Mouse (Mus musculus) layer of hippocampus, adult 9-10 months (tissue): ENCODE data around the gene Zfp846.
A peak's percentile ranks its signal among the peaks of the same experiment; 100 is the strongest.

Experiments used
- DNase-seq: peaks from one replicate; pipeline ENCODE4 v3.0.0; 2022; ENCODE audit warnings: low spot score

Gene Zfp846

GRCm38 (mm10) chr9:20636790-20637189 is 55.7 kb downstream of the Zfp846 start:
- no peak for DNase-seq

DNA sequence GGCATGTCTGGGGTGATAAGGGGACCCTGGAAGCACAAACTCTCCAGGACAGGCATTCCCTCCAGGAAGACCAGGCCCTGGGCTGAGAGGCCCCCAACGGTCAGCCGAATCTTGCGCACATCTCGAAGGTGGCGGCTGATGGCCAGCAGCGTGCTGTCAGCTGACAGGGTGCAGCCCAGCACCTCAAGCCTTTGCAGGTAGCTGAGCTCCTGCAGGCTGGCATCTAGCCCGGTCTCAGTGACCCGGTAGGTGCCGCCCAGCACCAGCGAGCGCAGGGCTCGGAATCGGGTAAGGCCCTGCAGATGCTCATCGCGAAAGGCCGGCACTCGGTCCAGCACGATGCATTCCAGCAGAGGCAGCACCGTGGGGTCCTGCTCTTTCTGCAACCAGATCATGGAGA is 57.5 kb downstream of the Zfp846 start:
- DNase-seq, result no peak

GRCm38 (mm10) chr9:20639486-20639885 is 58.4 kb downstream of the Zfp846 start:
- no peak for DNase-seq

DNA sequence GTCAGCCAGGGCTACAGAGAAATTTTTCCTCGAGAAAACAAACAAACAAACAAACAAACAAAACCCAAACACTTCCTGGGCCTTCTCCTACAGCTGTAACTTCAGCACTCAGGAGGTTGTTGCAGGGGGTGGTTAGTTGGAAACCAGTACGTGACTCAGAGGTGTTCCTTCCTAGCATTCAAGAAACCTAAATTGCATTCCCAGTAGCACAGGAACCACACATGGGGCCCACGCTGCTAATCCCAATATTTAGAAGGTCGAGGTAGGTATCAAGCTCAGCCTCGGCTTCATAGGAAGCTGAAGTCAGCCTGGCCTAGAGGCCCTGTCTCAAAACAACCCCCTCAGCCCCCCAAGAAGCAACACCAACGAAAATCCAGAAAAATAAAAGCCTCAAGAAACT is 60.4 kb downstream of the Zfp846 start:
- no peak for DNase-seq

DNA sequence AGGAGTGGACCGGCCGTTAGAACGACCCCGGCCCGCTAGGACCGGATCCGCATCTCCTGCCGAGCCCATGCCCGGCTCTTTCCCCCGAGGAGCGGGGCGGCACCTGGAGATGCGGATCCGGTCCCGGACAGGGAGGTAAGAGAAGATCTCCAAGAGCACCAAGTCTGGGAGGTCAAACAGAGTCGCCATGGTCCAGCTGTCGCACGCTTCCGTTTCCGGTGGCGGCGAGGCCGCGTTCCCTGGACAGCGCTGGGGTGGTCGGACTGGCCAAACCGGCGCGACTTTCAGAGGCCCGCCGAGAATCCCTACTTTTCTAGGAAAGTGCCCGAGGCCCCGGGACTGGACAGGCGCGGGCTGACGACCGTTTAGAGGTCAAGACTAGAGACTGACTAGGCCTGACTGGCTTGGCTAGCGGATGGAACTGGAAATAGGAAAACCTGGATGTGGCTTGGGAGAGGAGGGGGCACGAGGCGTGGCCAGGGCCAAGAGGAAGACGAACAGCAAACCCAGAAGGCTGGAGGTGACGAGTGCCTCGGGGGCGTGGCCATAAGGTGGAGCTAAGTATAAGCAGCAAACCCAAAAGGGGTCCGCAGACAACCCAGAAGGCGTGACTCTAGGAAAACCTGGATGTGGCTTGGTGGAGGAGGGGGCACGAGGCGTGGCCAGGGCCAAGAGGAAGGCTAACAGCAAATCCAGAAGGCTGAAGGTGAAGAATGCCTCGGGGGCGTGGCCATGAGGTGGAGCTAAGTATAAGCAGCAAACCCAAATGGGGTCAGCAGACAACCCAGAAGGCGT is 61.2 kb downstream of the Zfp846 start, which contains the start of gene Ubl5:
Ubl5 (plus strand) TSS at position 778 of the 795 bp plus-strand sequence.
- DNase-seq, result no peak

GRCm38 (mm10) chr9:20642896-20643466 is 61.9 kb downstream of the Zfp846 start:
- no peak for DNase-seq

DNA sequence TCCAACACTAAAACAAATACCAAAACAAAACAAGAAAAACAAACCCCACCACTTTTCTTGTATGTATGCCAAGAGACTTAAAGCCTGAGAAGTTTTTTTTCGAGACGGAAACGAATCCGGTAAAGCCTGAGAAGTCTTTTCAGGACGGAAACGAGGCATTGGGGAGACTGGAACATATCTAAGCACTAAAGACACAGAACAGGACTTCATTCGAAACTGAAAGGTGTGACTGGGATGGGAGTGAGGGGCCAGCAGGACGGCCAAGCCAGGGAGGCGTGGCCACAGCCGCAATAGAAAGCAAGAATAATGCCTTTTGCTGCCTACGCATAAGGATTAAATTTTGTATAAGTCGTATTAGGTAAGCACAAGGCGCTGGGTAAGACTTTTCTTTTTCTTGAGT is 62.7 kb downstream of the Zfp846 start:
- no peak for DNase-seq

DNA sequence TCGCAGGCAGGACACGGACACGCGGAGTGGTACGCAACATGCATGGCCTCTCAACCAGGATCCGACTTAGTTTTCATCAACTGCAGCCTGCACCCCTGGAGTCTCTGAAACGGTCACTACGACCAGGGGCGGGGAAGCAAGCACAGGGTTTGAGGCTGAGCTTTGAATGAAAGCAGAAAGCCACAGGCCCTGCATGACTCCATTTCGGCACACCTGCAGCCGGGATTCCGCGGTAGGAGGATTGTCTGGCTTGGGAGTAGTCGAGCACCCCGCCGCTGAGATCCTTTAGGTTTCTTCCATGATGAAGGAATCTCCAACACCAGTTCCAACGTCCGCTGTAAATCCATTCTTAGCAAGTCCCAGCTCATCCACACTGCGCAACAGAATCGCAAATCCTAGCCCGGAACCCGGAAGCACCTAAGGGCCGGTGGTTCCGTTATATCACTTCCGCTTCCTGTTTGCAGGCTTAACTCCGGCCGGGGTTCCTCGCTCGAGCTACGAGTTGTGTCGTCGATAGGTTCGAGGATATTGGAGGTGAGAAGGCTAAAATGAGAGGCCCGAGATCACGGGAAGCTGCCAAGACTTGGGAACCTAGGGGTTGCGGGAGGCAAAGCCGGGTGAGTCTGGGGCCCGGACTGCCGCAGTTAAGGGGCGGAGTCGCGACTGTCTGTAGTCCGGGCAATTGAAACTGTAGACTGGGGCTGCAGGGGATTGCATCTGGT is 63.4 kb downstream of the Zfp846 start, which contains the start of gene Fbxl12:
Fbxl12 (minus strand) TSS at position 408 of the 722 bp plus-strand sequence.
- DNase-seq, result no peak

DNA sequence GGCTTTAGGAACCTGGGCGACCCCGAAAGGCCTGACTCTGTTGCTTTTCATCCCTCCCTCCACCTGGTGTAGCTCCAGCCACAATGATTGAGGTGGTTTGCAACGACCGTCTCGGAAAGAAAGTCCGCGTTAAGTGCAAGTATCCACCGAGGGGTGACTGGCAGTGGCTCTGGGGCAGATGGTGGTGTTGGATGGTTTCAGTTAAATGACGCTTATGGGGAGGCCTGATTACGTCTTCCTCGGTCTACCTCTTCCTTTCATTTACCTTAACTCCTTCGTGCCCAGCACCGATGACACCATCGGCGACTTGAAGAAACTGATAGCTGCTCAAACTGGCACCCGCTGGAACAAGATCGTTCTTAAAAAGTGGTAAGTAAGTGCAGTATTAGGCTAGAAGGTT is 64.0 kb downstream of the Zfp846 start:
- DNase-seq, result no peak

GRCm38 (mm10) chr9:20651602-20652259 is 70.6 kb downstream of the Zfp846 start, which contains the start of gene Pin1:
TSS of gene Pin1 (plus strand) at chr9:20652095.
- DNase-seq, result peak; percentile 99

DNA sequence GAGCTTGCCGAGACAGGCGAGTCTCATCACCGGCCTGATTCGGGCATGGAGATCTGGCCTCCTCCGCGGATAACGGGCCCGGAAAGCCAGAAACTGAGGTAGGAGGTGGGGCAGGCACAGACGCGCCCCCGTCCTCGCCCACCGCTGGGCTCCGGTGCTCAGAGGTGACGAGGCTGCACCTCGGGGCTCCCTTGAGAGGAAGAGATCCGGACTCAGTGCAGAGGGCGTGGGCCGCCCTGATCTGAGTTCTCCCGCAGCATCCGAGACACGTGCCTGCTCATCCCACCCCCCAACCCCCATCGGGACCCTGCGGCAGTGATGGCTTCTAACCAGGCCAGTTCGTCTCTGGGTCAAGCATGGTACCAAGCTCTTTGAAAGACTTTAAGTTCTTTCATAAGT is 71.2 kb downstream of the Zfp846 start:
- no peak for DNase-seq

DNA sequence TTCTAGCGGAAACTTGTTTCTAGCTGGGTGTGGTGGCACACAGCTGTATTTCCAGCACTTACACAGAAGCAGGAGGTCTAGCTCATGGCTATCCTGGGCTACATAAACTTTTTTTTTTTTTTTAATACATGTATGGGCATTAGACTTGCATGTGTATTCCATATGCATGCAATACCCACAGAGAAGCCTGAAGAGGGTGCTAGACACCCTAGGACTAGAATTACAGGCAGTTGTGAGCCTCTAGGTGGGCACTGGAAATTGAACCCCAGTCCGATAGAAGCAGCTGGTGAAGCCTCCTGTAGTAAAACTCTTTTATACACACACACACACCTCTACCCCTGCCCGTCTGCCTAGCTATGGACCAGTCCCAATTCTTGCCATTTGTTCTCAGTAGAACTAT is 72.8 kb downstream of the Zfp846 start:
- DNase-seq, result no peak
